Mouse (Mus musculus): Measurements from ENCODE around the gene Fbxo36.

Gene Fbxo36

DNA sequence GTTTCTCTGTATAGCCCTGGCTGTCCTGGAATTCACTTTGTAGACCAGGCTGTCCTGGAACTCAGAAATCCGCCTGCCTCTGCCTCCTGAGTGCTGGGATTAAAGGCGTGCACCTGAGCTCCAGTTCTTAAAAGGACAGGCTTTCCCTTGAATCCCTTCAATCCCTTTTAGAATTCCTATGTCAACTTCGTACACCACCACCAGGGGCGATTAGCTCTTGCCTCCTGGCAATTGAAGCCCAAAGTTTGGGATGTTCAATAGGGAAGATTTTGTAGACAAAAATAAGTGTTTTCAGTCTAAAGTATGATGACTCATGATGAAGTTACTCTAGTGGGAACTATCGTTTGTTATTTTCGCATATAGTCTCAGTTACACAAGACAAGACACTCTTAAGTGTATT lies 57.7 kb downstream of the Fbxo36 start:
- DNase-seq = no peak

DNA sequence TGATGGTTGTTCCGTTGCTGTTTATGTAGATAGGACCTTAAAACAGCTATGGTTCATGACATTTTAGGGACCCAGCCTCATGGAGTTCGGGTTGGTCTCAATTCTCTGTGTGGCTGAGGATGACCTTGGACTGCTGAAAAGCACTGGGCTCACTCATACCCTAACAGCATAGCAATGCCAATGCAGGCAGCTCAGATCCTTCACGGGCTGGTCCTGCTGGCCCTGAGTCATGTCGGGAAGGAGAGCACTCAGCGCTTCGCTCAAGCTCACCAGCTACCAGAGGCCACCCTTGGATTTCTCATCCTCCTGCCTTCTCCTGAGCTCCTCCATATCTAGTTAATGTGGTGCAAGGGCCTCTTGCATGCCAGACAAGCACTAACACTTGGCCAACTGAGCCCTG lies 59.5 kb downstream of the Fbxo36 start:
- DNase-seq = no peak

DNA sequence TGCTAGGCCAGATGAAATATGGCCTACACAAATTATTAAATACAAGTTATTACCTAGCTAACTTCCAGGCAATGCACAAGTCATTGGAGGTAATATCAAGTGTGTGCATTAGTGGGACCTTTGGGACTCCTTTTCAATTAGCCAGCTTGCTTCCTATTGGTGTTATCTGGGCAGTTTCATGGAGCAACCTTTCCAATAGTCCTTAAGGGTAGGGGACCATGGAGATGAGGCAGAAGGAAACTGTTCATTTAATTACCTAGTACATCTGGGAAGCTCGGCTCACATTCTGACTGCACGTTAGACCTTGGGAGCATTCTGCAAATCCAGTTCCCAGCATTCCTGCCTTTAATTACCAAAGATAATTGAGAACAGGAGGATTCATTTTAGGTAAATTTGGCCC lies 64.8 kb downstream of the Fbxo36 start:
- DNase-seq = no peak

DNA sequence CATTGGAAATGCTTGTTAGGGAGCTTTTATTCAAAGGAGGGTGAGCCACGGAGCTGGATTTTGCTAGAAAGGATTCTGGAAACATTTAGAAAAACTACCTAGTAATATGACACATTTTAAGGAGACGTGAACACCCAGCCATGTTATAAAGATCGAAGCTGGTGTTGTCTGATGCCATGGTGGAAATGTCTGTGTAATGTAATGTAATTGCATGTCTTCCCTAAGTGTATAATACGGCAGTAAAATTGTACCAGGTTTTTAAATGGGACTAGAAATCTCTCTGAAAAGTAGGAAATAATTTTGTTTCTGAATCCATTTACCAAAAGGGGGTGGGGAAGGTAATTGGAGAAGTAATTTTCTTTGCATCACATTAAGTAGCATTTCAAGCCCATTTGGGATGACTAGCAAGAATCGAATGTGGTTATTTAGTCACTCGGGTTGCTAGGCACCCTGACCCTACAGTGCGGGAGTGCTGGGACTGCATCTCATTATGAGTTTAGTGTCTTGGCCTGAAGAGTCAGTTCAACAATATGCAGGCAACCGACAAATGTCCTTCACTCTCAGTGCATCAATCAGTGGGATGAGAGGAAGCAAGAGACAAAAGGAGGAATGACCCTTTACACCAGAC lies 70.7 kb downstream of the Fbxo36 start:
- no peak for DNase-seq

DNA sequence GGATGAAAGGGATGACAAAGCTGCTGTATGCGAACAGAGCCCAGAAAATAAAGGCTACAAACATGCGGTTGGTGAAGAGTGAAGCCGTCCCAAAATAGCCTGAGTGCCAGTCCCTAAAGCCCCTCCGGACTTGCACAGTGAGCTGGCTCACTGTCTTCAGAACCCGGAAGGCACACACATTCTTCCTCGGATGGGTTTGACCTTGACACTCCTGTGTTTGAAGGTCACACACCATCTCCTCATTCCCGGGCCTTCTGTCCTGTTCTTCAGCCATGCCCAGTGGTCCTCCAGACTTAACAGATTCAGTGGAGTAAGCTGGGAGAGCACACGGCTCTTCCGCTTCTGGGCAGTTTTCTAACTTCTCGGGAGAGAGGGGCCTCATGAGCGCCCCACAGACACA lies 72.9 kb downstream of the Fbxo36 start:
- no peak for DNase-seq

DNA sequence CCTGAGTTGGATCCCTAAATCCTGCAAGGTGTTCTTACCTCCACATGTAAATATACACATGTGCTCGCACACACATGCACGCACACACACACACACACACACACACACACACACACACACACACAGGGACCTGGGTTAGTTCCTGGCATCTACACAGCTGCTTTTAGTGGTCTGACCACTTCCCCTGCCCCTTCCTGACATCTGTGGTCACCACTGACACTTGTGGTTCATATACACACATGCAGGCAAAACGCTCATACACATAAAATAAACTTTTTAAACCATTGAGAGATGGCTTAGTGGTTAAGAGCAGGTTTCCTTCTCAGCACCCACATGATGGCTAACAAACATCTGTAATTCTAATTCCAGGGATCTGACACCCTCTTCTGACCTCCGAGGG lies 75.4 kb downstream of the Fbxo36 start:
- DNase-seq = no peak

DNA sequence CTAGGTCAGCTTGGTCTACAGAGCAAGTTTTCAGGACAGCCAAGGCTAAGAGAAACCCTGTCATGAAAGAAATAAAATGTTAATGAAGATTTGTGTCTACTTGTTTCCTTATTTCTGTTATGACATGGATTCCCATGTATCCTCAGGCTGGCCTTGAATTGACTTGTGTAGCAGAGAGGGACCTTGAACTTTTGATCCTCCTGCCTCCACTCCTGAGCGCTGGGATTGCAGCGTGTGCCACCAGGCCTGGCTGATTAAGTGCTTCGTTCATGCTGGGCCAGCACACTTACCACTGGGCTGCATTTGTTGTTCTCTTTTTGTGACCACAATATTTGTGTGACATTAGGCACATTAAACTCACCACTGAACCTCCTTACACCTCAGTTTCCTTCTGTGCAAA lies 79.2 kb downstream of the Fbxo36 start:
- DNase-seq = no peak

DNA sequence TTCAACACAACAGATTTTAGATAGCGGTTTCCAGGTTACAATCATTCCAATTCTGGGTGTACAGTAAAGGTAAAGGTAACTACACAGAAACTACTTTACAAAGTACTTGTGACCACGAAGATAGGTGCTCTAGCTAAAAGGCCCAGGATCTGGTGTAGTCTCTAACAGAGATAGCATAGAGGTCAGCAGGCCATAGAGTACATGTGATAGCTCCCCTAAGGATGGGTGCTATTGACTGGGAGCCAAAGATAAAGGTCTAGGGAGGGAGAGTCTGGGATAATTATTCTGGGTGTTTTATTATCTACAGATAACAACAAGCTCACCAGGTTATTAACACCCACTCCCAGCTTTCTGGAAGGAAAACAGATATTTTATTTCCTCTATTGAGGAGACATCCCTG lies 83.8 kb downstream of the Fbxo36 start:
- DNase-seq = no peak

DNA sequence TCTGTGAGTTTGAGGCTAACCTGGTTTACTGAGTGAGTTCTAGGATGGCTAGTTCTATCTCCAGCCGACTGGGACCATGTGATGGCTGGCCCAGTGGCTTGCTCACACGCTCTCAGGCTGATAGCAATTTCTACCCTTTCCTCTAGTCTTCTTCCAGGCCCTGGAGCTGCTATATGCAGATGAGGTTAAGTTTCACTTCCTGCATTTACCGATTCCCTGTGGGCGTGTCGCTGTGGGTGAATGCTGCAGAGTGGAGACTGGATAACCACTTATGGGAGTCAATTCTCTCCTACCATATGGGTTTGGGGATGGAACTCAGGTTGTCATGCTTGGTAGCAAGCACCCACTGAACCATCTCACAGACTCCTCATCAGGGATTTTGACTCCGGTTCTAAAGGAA lies 84.5 kb downstream of the Fbxo36 start:
- no peak for DNase-seq

DNA sequence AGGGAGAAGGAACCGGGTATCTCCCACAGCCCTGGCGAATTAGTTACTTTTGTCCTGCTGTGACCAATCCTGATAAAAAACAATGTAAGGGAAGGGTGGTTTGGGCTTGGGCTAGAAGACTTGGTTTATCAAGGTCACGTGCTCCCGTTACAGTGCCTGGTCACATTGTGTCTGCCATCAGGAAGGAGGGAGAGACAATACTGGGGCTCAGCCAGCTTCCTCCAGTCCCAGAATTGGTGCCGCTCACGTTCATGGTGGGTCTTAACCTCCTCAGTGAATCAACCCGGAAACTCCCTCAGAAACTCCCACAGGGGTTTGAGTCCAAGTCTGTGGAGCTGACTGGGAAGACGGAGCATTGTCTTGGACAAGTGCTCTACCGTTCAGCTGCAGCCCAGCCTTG lies 86.0 kb downstream of the Fbxo36 start:
- DNase-seq = no peak

DNA sequence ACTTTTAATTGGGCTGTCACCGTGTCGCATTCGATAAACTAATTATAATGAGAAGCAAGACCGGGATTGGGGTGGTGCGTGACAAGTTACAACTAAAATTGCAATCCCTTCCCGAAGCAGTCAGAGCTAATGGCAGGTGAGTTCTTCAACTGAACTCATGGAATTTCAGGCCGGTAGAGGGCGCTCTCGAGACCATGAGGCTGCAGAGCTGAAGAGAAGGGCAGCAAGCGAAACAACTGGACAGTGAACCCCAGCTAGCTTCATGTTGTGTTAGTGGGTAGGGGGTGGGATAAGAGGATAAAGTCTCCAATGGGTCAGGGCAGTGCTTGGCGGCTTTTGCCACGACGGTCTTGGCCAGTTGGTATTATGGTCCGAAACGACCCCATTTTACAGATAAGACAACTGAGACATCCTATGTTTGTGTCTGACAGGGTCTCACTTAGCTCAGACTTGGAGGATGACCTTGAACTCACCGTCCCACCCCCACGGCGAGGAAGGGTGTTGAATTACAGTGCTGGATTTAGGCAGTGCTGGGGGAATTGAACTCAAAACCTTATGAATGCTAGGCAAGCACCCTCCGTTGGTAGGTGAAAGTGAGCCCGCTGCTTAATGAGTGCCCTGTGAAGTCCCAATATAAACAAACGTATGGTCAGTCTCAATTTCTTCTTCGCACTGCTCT lies 94.0 kb downstream of the Fbxo36 start:
- DNase-seq = peak; percentile 74

DNA sequence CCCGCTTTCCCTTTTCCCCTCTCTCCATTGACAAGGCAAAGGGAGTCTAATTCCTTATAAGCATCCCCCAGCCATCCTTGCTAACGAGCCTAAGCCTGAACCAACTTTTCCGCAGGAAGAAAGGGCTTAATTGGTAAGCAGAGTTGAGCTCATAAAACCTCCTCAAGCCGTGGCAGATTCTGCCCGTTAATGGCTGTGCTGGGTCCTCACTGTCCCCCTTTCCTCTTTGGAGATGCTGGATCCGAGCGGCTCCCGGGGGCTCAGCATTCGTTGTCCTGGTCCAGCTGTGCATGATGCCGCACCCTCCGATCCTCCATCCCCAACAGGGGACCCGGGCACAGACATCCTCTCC lies 94.5 kb downstream of the Fbxo36 start:
- no peak for DNase-seq

DNA sequence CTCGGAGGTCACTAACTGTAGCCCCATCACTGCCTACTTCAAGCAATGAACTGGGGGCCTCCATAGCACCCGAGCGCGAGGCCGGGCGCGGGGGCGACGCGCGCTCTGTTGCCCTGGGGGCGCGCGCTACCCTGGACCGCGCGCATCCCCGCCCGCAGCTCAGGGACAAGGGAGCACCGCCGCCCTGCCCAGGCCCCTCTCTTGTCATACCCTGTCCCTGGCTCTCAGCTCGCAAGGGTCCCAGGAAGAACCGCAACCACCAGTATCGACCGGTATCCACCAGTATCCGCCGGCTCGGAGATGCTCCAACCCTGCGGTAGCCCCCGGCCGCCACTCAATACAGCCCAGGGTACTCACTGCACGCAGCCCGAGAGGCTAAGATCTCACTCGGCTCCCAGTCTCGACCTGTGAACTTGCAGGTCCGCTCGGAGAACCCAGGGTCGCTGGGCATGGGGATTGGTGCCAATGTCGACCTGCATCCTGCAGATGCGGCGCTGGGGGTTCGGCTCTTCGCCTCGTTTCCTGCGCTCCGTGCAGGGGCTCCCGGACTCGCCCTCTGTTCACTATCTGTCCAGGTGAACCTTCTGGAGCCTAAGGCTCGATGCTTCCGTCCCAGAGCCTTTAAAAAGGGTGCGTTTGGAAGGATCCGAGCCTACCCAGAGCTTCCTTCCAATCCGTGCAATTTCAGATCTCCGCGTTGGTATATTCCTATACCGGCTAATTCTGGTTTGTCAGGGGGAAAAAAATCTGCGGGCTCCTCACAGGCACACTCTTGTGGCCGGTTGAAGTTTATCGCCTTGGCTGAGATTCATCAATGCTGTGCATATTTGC lies 95.1 kb downstream of the Fbxo36 start, which contains the start of gene Slc16a14:
TSS of gene Slc16a14 (minus strand) at position 632 of the 831 bp plus-strand sequence.
- peak; percentile 60 for DNase-seq

DNA sequence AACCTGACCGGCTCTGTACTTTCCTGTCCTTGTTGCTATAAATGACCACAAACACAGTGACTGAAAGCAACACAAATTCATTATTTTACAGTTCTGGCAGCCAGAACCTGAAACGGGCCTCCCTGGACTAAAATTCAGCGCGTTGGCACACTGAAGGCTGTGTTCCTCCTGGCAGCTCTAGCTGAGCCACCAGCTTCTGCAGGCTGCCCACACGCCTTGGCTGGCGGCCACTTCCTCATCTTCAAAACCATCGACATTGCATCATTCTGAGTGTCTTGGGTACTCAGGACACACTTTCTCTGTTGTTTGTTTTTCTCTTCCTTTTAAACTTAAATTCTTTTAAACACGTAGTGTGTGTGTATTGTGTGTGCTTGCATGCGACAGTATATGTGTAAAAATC lies 96.0 kb downstream of the Fbxo36 start:
- peak; percentile 81 for DNase-seq

DNA sequence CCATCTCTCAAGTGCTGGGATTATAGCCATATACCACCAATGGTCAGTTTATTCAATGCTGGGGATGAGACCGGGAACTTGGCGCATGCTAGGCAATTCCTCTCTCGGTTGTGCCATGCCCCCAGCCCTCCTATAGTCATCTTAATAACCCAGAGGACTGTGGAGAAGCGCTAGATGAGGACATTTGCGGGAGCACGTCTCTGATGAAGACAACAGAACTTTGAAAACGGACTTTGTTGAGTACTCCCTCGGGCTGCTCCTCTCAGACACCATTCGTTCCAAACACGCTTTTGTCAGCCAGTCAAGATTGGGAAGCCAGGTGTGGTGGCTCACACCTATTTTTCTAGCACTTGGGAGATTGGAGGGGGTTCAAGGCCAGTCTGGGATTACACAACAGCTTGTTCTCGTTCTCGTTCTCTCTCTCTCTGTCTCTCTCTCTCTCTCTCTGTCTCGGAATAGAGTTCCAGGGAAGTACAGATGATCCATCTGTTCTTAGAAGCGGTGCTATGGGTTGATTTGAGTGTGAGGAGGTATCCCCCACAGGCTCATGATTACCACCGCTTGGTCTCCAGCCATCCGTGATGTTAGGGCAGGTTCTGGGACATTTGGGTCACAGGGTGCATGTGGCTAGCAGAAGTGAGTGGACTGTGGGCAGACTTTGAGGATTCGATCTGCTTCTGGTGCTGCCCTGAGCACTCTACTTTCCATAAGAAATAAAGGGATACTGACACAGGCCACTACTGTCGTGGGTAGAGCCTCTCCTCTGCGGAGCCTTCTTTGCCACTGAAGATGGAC lies 97.3 kb downstream of the Fbxo36 start:
- DNase-seq = no peak

DNA sequence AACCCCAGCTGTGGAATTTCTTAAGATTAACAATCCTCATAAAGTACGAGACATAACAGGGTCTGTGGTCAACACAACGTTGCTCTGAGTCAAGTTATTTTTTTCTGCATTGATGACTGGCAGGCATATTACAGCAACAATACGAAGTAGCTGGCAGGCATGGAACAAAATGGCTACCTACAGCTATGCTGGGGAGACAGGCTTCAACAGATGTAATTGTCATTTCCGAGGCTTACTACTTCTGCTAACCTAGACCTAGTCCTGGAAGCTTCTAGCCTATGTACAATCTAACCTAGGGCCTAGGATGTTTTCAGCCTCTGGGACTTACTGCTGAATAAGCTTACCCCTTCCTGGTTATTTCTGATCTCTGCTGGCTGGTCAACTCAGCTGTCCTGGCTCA lies 99.8 kb downstream of the Fbxo36 start:
- DNase-seq = no peak

DNA sequence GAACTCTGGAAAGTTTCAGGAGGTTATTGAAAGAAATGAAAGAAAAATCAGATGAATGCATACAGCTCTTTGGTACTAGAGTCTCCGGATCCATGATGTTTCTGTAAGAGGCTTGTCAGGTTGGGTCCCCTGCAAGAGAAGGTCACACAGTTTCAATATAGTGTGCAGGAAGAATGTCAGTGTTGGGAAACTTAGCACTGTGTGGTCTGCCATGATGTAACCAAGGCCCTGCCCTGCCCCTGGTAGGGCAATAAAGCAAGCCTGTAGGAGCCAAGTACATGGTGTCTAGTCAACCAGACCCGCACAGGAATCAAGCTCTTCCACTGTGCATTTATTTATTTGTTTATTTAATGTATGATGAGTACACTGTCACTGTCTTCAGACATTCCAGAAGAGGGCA lies 100.7 kb downstream of the Fbxo36 start:
- no peak for DNase-seq

DNA sequence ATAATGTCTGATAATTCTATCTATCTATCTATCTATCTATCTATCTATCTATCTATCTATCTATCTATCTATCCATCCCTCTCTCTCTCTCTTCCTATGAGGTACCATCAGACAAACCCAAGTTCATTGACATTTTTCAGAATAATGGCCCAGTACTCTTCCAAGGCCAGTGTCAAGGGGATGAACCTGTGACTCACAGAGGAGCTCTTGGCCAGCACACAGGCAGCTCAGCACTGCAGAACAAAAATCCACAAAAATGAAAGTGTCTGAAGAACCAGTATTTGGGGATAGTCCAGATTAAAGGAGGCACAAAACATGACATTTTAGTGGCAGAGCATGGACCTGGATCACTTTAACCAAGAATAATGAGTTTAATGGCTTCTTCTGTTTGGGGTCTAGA lies 103.0 kb downstream of the Fbxo36 start:
- DNase-seq = no peak

DNA sequence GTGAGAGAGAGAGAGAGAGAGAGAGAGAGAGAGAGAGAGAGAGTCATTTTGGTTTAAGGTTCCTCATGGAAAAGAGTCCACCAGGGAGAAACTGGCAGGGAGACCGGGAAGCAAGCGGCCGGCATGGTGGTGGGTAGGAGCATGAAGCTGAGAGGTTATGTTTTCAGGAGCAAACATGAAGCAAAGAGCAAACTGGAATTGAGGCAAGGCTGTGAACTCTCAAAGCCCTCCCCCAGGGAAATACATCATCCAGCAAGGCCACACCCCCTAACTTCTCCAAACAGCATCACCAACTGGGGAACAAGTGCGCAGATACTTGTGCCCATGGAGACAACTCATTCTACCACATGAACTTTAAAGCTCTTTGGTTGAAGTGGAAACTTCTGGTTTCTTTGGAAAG lies 103.9 kb downstream of the Fbxo36 start:
- DNase-seq = no peak

DNA sequence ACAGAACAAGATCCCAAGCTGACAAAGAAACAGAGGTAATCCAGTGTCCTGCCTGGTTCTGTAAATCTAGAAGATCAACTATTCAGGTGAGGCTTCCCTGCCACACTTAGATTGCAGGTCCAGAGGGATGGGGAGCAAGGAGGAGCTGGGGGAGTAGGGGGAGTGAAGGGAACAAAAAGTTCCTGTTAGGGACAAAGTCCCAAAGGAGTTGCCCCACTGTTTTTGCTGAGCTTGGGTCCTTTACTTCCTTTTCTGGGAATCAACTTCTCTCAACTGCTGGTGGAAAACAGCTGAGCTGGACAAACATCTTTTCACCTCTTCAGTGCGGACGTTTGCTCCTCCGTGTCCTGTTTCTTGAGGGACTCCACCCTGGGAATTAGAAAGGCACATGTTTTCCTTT lies 106.3 kb downstream of the Fbxo36 start:
- no peak for DNase-seq

DNA sequence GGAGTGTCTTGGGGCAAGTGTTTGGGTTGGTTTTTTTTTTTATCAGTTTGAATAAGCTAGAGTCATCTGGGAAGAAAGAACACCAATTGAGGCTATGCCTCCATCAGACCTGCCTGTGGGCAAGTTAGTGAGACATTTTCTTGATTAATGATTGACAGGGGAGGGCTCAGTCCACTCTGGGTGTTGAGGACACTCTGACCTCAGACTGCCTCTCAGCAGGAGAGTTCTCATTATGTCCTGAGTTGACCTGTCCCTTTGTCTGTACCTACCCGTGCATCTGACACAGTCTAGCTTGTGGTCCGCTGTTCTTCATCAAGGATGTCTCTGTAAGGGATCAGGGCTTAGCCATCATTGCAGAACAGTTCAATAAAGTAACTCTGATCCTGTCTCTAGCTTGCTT lies 107.7 kb downstream of the Fbxo36 start:
- no peak for DNase-seq

Measured in cerebellum, adult 11-12 months (tissue).